Mouse (Mus musculus) lung, adult 2 months (tissue): ENCODE measurements around the gene Sbf2.

ENCODE experiments used
- CTCF ChIP-seq: fragments of 200-500 bp; IDR thresholded peaks from 2 replicates; pipeline ENCODE4 v1.5.1; 2011; ENCODE audit warnings: mild to moderate bottlenecking, low read length, control low read depth; ENCODE audit not compliant: insufficient read depth
- POLR2A ChIP-seq: fragments of 200-500 bp; IDR thresholded peaks from 2 replicates; pipeline ENCODE4 v1.6.1; 2011; ENCODE audit warnings: low read depth, mild to moderate bottlenecking, control low read depth, low read length, borderline replicate concordance; ENCODE audit errors: extremely low read depth

GRCm38 (mm10) chr7:110307741-110308140, 307.0 kb downstream of the Sbf2 start:
- TF ChIP-seq CTCF (no peak), POLR2A (no peak)
